Mouse (Mus musculus): ENCODE results near the gene Rbm19.

The Rbm19 gene

GRCm38 (mm10) chr5:120128511-120128910, 12.2 kb downstream of the Rbm19 start:
- TF ChIP-seq GATA4 (IDR thresholded peaks at IDR 0.05; ENCODE audit: insufficient replicate concordance, low read length), result no peak

- no peak for TF ChIP-seq GATA4 (IDR thresholded peaks at IDR 0.05; ENCODE audit: insufficient replicate concordance, low read length)
Measured at GRCm38 (mm10) chr5:120129070-120129469, 12.8 kb downstream of the Rbm19 start.

DNA sequence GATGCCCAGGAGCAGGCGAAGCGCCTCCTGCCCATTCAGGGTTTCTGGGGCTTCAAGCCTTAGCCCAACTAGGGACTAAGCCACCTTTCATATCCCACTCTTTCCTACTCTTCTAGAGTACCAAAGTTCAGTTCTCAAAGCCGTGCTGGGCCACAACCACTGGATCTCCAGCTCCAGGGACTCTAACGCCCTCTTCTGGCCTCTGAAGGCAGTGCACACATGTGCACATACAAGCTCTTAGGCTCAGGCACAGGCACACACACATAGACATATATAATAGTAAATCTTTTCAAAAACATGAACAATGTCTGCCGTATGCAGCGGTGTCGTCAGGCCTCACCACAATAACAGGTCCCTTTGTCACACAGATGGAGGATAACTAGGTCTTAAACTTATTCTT, 13.5 kb downstream of the Rbm19 start:
- no peak for TF ChIP-seq GATA4 (IDR thresholded peaks at IDR 0.05; ENCODE audit: insufficient replicate concordance, low read length)

- TF ChIP-seq GATA4 (IDR thresholded peaks at IDR 0.05; ENCODE audit: insufficient replicate concordance, low read length), result no peak
Measured at GRCm38 (mm10) chr5:120130163-120130562, 13.9 kb downstream of the Rbm19 start.

DNA sequence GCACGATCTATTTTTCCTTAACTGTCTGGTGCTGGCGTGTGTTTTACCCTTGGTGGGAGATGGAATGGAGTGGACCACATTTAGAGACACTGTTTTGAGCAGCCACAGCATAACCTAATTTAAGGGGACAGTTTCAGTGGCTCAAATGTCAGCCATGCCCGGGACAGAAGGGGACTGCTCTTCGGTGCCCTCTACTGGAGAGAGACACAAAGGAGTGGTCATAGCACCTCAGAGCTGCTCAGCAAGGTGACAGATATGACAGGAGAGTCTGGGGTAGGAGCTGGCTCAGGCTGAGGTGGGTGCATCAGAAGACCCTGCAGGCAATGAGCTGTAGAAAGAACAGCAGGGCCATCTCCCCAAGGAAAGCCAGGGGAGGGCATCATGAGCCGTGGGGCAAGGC, 15.3 kb downstream of the Rbm19 start:
- TF ChIP-seq GATA4 (IDR thresholded peaks at IDR 0.05; ENCODE audit: insufficient replicate concordance, low read length), result no peak

GRCm38 (mm10) chr5:120134000-120134399, 17.7 kb downstream of the Rbm19 start:
- no peak for TF ChIP-seq GATA4 (IDR thresholded peaks at IDR 0.05; ENCODE audit: insufficient replicate concordance, low read length)

GRCm38 (mm10) chr5:120135337-120135736, 19.1 kb downstream of the Rbm19 start:
- no peak for TF ChIP-seq GATA4 (IDR thresholded peaks at IDR 0.05; ENCODE audit: insufficient replicate concordance, low read length)

- no peak for TF ChIP-seq GATA4 (IDR thresholded peaks at IDR 0.05; ENCODE audit: insufficient replicate concordance, low read length)
Measured at GRCm38 (mm10) chr5:120135823-120136222, 19.6 kb downstream of the Rbm19 start.

GRCm38 (mm10) chr5:120136236-120136675, 20.0 kb downstream of the Rbm19 start:
- no peak for TF ChIP-seq GATA4 (IDR thresholded peaks at IDR 0.05; ENCODE audit: insufficient replicate concordance, low read length)

DNA sequence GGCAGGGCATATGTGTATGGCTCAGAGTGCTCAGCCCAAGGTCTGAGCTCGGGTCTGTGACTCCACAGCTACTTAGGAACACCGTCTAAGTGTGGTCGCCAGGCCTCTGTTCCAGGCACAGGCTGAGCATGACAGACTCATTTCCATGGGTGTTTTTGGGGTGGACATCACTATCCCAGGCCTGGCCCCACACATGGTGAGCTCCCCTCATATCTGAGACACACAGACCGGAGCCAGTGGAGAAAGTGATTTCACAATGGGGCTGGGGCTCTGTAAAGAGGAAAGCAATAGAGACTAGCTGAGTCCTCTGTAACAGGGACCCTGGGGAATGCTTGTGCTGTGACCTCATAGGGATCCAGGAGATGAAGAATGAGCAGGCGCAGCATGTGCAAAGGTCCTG, 20.8 kb downstream of the Rbm19 start:
- TF ChIP-seq GATA4 (IDR thresholded peaks at IDR 0.05; ENCODE audit: insufficient replicate concordance, low read length), result no peak

DNA sequence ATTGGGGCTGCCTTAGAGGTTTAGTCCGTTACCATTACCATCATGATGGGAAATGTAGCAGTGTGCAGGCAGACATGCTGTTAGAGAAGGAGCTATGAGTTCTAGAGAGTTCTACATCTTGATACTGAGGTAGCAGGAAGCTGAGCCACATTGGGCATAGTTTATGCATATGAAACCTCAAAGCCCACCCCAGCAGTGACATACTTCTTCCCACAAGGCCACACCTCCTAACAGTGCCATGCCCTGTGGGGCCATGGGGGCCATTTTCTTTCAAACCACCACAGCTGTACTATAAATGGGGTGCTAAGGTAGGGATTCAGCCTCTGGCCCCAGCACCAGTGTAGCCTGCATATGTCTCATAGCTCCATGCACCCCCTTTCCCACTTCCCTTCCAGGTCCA, 21.6 kb downstream of the Rbm19 start:
- no peak for TF ChIP-seq GATA4 (IDR thresholded peaks at IDR 0.05; ENCODE audit: insufficient replicate concordance, low read length)

- no peak; the same call in 1 of the 2 replicates for TF ChIP-seq GATA4 (IDR thresholded peaks at IDR 0.05; ENCODE audit: insufficient replicate concordance, low read length)
Measured at GRCm38 (mm10) chr5:120138406-120138805, 22.1 kb downstream of the Rbm19 start.

GRCm38 (mm10) chr5:120139224-120139623, 23.0 kb downstream of the Rbm19 start:
- no peak for TF ChIP-seq GATA4 (IDR thresholded peaks at IDR 0.05; ENCODE audit: insufficient replicate concordance, low read length)

DNA sequence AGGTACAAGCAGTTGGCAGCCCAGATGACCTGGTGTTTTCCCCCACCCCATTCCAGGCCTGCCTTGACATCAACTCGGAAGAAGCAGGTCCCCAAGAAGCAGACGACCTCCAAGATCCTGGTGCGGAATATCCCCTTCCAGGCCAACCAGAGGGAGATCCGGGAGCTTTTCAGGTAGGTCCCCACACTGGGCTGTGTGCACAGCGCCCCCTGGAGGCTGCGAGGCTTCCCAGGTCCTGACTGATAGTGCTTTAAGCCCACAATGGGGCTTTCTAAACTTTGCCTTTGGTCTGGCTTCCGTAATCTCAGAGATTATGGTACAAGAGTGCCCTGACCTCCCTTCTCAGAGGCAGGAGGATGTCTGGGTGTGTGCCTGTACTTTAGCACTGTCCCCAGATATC, 27.7 kb downstream of the Rbm19 start:
- no peak for TF ChIP-seq GATA4 (IDR thresholded peaks at IDR 0.05; ENCODE audit: insufficient replicate concordance, low read length)

GRCm38 (mm10) chr5:120145371-120146050, 29.2 kb downstream of the Rbm19 start:
- no peak for TF ChIP-seq GATA4 (IDR thresholded peaks at IDR 0.05; ENCODE audit: insufficient replicate concordance, low read length)

DNA sequence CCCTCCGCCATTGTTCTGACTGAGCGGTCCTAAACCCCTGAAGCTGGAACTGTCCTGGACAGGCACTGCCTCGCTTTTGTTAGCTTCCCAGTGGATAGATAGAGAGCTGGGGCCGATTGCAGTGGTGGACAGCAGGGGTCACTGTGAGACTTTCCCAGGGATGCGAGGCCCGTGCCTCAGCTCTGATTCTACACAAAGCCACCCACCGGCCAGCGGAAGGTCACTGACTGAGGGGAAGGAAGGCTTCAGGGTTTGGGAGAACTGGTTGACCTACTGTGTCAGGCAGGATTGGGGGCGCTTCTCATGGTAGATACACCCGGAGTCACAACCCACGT, 29.8 kb downstream of the Rbm19 start:
- TF ChIP-seq GATA4 (IDR thresholded peaks at IDR 0.05; ENCODE audit: insufficient replicate concordance, low read length), result no peak

DNA sequence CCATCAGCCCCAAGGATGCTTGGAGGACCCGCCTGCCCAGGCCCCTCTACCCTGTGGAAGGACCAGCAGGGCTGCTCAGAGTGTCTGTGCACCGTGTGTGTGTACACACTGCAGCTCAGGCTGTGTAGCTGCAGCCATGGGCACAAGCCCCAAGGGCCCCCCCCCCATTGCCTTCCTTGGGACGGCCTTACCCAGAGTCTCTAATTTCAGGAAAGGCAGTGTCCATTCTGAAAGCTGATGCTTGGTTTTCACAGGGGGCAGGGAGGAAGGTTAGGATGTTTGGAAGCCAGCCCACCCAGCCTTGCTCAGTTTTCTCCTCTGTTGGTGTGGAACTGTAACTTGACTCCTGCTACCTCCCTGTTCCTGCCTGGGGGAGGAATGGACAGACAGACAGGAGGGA, 30.6 kb downstream of the Rbm19 start:
- TF ChIP-seq GATA4 (IDR thresholded peaks at IDR 0.05; ENCODE audit: insufficient replicate concordance, low read length), result no peak

Measured in liver, adult (tissue).